Mouse (Mus musculus) neural tube, embryonic 15.5 days (tissue): ENCODE data around the gene Mob3b. TPM values are rescaled to one million over a fixed set of nuclear protein-coding genes. Genes with fewer than 3 reads are reported as not detected.
"Not testable (repeated sequence)": the region's sequence is repeated elsewhere in the genome, so short reads cannot be mapped to it uniquely, and the experiment has no call there.

Experiments used
- ATAC-seq: fragments of 200-750 bp; cut with Nextera tagmentation; 2 replicates; pipeline ENCODE4 v1.8.0; 2017; ENCODE audit warnings: mild to moderate bottlenecking, moderate TSS enrichment, moderate library complexity; ENCODE audit not compliant: low FRiP score
- H3K27ac ChIP-seq: fragments of 300-500 bp; sonication (generic); replicated peaks from 2 replicates; pipeline ENCODE4 v1.5.1; 2015; ENCODE audit warnings: mild to moderate bottlenecking, inconsistent platforms
- H3K27me3 ChIP-seq: fragments of 300-500 bp; sonication (generic); replicated peaks from 2 replicates; pipeline ENCODE4 v1.6.1; 2015; ENCODE audit warnings: inconsistent platforms
- H3K36me3 ChIP-seq: fragments of 300-500 bp; sonication (generic); 2 replicates; pipeline ENCODE4 v1.6.1; 2015; ENCODE audit warnings: inconsistent platforms
- H3K4me1 ChIP-seq: fragments of 300-500 bp; sonication (generic); 2 replicates; pipeline ENCODE4 v1.6.1; 2015; ENCODE audit warnings: inconsistent platforms
- H3K4me2 ChIP-seq: fragments of 300-500 bp; sonication (generic); 2 replicates; pipeline ENCODE4 v1.6.1; 2015; ENCODE audit warnings: inconsistent platforms, mild to moderate bottlenecking, moderate library complexity
- H3K4me3 ChIP-seq: fragments of 300-500 bp; sonication (generic); replicated peaks from 2 replicates; pipeline ENCODE4 v1.5.1; 2015; ENCODE audit warnings: mild to moderate bottlenecking, inconsistent platforms
- H3K9ac ChIP-seq: fragments of 300-500 bp; sonication (generic); replicated peaks from 2 replicates; pipeline ENCODE4 v1.6.1; 2015; ENCODE audit warnings: mild to moderate bottlenecking, inconsistent platforms
- H3K9me3 ChIP-seq: fragments of 300-500 bp; sonication (generic); replicated peaks from 2 replicates; pipeline ENCODE4 v1.6.1; 2016; ENCODE audit warnings: inconsistent platforms
- WGBS: fragments of 180-500 bp; shearing (Covaris S2); methylation state at CpG from one replicate; pipeline ENCODE4 v1.1.7; 2015; ENCODE audit warnings: mixed read lengths; 5-methylcytosine and 5-hydroxymethylcytosine counted together
- polyA plus RNA-seq: library from polyadenylated mRNA; unstranded; fragments of >200 nt; fragmentation: Nextera tagmentation; extraction: Ambion mirVana; gene quantifications from 2 replicates; pipeline ENCODE4 v1.2.1, GENCODE M21; 2015

The Mob3b gene
- polyA plus RNA-seq, 1 experiment from 2014 or later, result 3.7 TPM

DNA sequence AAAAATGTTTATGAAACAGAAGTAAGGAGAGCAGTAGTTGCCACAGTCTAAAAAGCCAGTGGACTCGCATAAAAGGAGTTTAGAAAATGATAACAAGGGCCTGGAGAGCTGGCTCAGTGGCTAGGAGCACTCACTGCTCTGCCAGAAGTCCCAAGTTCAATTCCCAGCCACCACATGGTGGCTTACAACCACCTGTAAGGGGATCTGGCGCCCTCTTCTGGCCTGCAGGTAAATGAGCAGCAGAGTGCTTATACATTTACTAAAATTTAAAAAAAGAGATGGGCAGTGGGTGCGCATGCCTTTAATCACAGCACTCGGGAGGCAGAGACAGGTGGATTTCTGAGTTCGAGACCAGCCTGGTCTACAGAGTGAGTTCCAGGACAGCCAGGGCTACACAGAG lies 251.9 kb downstream of the Mob3b start:
- no peaks in the 10 kb centered on the region for H3K36me3 ChIP-seq
- no peak overlapping the region for H3K4me3 ChIP-seq
- H3K4me2 ChIP-seq, result no peak overlapping the region
- H3K4me1 ChIP-seq, result no peaks in the 10 kb centered on the region
- no peak overlapping the region for H3K9ac ChIP-seq
- 69% methylated on average over 5 of the region's 5 CpGs for WGBS
- no peak for ATAC-seq
- H3K9me3 ChIP-seq, result no peaks in the 10 kb centered on the region
- H3K27ac ChIP-seq, result no peak overlapping the region
- H3K27me3 ChIP-seq, result no peaks in the 10 kb centered on the region

GRCm38 (mm10) chr4:34901582-34901981 lies 255.7 kb downstream of the Mob3b start:
- not testable (repeated sequence) for H3K9me3 ChIP-seq, H3K4me3 ChIP-seq, H3K27ac ChIP-seq, H3K4me1 ChIP-seq, H3K9ac ChIP-seq, H3K4me2 ChIP-seq, H3K36me3 ChIP-seq, ATAC-seq, H3K27me3 ChIP-seq
- WGBS, result 67% methylated on average over 3 of the region's 3 CpGs

DNA sequence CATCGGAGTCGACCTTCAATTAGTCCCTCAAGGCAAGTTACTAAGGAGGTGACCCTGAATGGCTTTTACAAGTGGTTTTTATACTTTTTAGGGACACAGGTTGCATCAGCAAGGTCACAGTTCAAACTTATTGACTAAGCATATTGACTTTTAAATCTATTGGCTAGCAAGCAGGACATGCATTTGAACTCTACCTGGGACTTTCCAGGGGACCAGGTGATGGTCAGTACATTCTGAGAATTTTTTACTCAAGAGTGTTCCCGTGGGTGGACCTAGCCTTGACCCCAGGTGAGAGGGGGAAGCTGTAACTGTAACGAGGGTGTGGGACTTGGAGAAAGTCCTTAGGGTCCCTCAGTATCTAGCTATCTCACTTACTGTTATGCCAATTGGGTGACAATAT lies 256.1 kb downstream of the Mob3b start:
- Histone ChIP-seq H3K27me3 (no peaks in the 10 kb centered on the region), H3K9me3 (no peaks in the 10 kb centered on the region), H3K4me2 (no peak overlapping the region), H3K4me1 (no peaks in the 10 kb centered on the region), H3K27ac (no peak overlapping the region), H3K9ac (no peak overlapping the region), H3K36me3 (no peaks in the 10 kb centered on the region), H3K4me3 (no peak overlapping the region)
- 77% methylated on average over 4 of the region's 4 CpGs for WGBS
- no peak for ATAC-seq

- no peak for ATAC-seq
- Histone ChIP-seq H3K9ac (no peak overlapping the region), H3K4me2 (no peak overlapping the region), H3K4me1 (no peaks in the 10 kb centered on the region), H3K27ac (no peak overlapping the region), H3K4me3 (no peak overlapping the region), H3K27me3 (no peaks in the 10 kb centered on the region), H3K36me3 (no peaks in the 10 kb centered on the region), H3K9me3 (no peaks in the 10 kb centered on the region)
- WGBS, result 53% methylated on average over 9 of the region's 9 CpGs
Observed at GRCm38 (mm10) chr4:34900155-34900554, 257.1 kb downstream of the Mob3b start.

GRCm38 (mm10) chr4:34899322-34899721 lies 258.0 kb downstream of the Mob3b start:
- no peak for ATAC-seq
- 91% methylated on average over 1 of the region's 1 CpGs for WGBS

More at GRCm38 (mm10) chr4:34899322-34899721, 258.0 kb downstream of the Mob3b start:
- no peak overlapping the region for H3K4me2 ChIP-seq
- no peaks in the 10 kb centered on the region for H3K9me3 ChIP-seq
- no peaks in the 10 kb centered on the region for H3K27me3 ChIP-seq
- H3K27ac ChIP-seq, result no peak overlapping the region
- no peaks in the 10 kb centered on the region for H3K36me3 ChIP-seq
- H3K9ac ChIP-seq, result no peak overlapping the region
- no peaks in the 10 kb centered on the region for H3K4me1 ChIP-seq
- no peak overlapping the region for H3K4me3 ChIP-seq

Other genes starting within 250 kb of the Mob3b start
- not detected in 2 replicates for gene Ifnk, start 5.4 kb downstream of the Mob3b start, polyA plus RNA-seq
- 37.4 and 44.5 TPM in 2 replicates for gene C9orf72, start 68.7 kb upstream of the Mob3b start, polyA plus RNA-seq